Mouse (Mus musculus) testis, adult 2 months (tissue): ENCODE results near the gene Acaca.

Experiments
- CTCF ChIP-seq: fragments of 200-500 bp; IDR thresholded peaks from 2 replicates; pipeline ENCODE4 v1.5.1; 2012; ENCODE audit warnings: low read depth, mild to moderate bottlenecking, inconsistent platforms, low read length, moderate library complexity; ENCODE audit not compliant: control insufficient read depth, insufficient read depth, insufficient replicate concordance
- POLR2A ChIP-seq: fragments of 200-500 bp; IDR thresholded peaks from 2 replicates; pipeline ENCODE4 v1.6.1; 2012; ENCODE audit warnings: low read depth, mild to moderate bottlenecking, inconsistent platforms, low read length, moderate library complexity; ENCODE audit not compliant: control insufficient read depth

- TF ChIP-seq CTCF (no peak), POLR2A (no peak)
Measured at GRCm38 (mm10) chr11:84113623-84114022, 15.8 kb upstream of the Acaca start.
